Mouse (Mus musculus) megakaryocyte, embryonic 14.5 days (primary cell): ENCODE results near the gene Hrh2.

Experiments
- FLI1 ChIP-seq: IDR thresholded peaks from 2 replicates; pipeline ENCODE4 v1.6.1; 2012; ENCODE audit warnings: low read length, inconsistent platforms, mixed read lengths
- GATA1 ChIP-seq: IDR thresholded peaks from 3 replicates; pipeline ENCODE4 v1.6.1; 2012; ENCODE audit warnings: mixed read lengths, low read length, inconsistent platforms, borderline replicate concordance

GRCm38 (mm10) chr13:54237512-54237911, 45.6 kb downstream of the Hrh2 start:
- no peak for TF ChIP-seq GATA1
- no peak for TF ChIP-seq FLI1
